Mouse (Mus musculus) activated CD4-positive, CD25-positive, alpha-beta regulatory T cell, adult 4 months (primary cell): Measurements from ENCODE around the gene Chst3. TPM values are rescaled to one million over a fixed set of nuclear protein-coding genes. Genes with fewer than 3 reads are reported as not detected.
"Not testable (repeated sequence)": the region's sequence is repeated elsewhere in the genome, so short reads cannot be mapped to it uniquely, and the experiment has no call there.

Experiments
- ATAC-seq: one replicate; pipeline ENCODE4 v1.8.0; 2017
- polyA plus RNA-seq, 2 experiments: library from polyadenylated mRNA; unstranded; fragments of 100-300 nt; shearing (Covaris generic); gene quantifications; one replicate each; pipeline ENCODE4 v1.2.1; 2017

Gene Chst3
- polyA plus RNA-seq, 2 experiments from 2014 or later, result 0.45 TPM; not detected in 1

- ATAC-seq, result no peak
Measured at GRCm38 (mm10) chr10:60230321-60231088, 11.4 kb upstream of the Chst3 start.

- no peak for ATAC-seq
Measured at GRCm38 (mm10) chr10:60229113-60229512, 10.1 kb upstream of the Chst3 start.

- ATAC-seq, result no peak
Measured at GRCm38 (mm10) chr10:60227666-60228065, 8.6 kb upstream of the Chst3 start.

- no peak for ATAC-seq
Measured at GRCm38 (mm10) chr10:60224601-60225000, 5.5 kb upstream of the Chst3 start.

- not testable (repeated sequence) for ATAC-seq
Measured at GRCm38 (mm10) chr10:60221571-60222259, 2.7 kb upstream of the Chst3 start.

- no peak for ATAC-seq
Measured at GRCm38 (mm10) chr10:60220607-60221006, 1.5 kb upstream of the Chst3 start.

- no peak for ATAC-seq
Measured at GRCm38 (mm10) chr10:60220042-60220523, 1.0 kb upstream of the Chst3 start.

GRCm38 (mm10) chr10:60218033-60218590, 948 bp downstream of the Chst3 start:
- ATAC-seq, result no peak

GRCm38 (mm10) chr10:60216331-60217095, 2.5 kb downstream of the Chst3 start:
- ATAC-seq, result no peak

GRCm38 (mm10) chr10:60215077-60215960, 3.7 kb downstream of the Chst3 start:
- no peak for ATAC-seq

GRCm38 (mm10) chr10:60212589-60213379, 6.3 kb downstream of the Chst3 start:
- no peak for ATAC-seq

- no peak for ATAC-seq
Measured at GRCm38 (mm10) chr10:60211501-60212005, 7.5 kb downstream of the Chst3 start.

GRCm38 (mm10) chr10:60210468-60210867, 8.6 kb downstream of the Chst3 start:
- no peak for ATAC-seq

- ATAC-seq, result no peak
Measured at GRCm38 (mm10) chr10:60209237-60209636, 9.8 kb downstream of the Chst3 start.

- no peak for ATAC-seq
Measured at GRCm38 (mm10) chr10:60207166-60207705, 11.8 kb downstream of the Chst3 start.

GRCm38 (mm10) chr10:60205601-60206241, 13.3 kb downstream of the Chst3 start:
- ATAC-seq, result no peak

- no peak for ATAC-seq
Measured at GRCm38 (mm10) chr10:60202785-60203184, 16.3 kb downstream of the Chst3 start.

- no peak for ATAC-seq
Measured at GRCm38 (mm10) chr10:60200996-60201395, 18.1 kb downstream of the Chst3 start.

GRCm38 (mm10) chr10:60199378-60199777, 19.7 kb downstream of the Chst3 start:
- ATAC-seq, result no peak

- ATAC-seq, result no peak
Measured at GRCm38 (mm10) chr10:60197406-60197821, 21.6 kb downstream of the Chst3 start.
